Mouse (Mus musculus) heart, postnatal 0 days (tissue): Measurements from ENCODE around the gene Inpp4a. TPM values are rescaled to one million over a fixed set of nuclear protein-coding genes. Genes with fewer than 3 reads are reported as not detected.

ENCODE experiments used
- ATAC-seq: fragments of 200-750 bp; cut with Nextera tagmentation; 2 replicates; pipeline ENCODE4 v1.8.0; 2017; ENCODE audit warnings: low read depth, moderate number of reproducible peaks, moderate library complexity; ENCODE audit not compliant: insufficient read depth
- DNase-seq: peaks from one replicate; pipeline ENCODE4 v3.0.0-alpha.2; 2016; ENCODE audit warnings: low spot score
- H3K27ac ChIP-seq: fragments of 300-500 bp; sonication (generic); 2 replicates; pipeline ENCODE4 v1.5.1; 2014; ENCODE audit warnings: low read depth, mild to moderate bottlenecking
- H3K27me3 ChIP-seq: fragments of 300-500 bp; sonication (generic); 2 replicates; pipeline ENCODE4 v1.6.1; 2014; ENCODE audit warnings: low read length, mixed read lengths; ENCODE audit not compliant: control insufficient read depth, insufficient read depth
- H3K36me3 ChIP-seq: fragments of 300-500 bp; sonication (generic); replicated peaks from 2 replicates; pipeline ENCODE4 v1.6.1; 2014; ENCODE audit warnings: low read length, mixed read lengths; ENCODE audit not compliant: control insufficient read depth, insufficient read depth
- H3K4me1 ChIP-seq: fragments of 300-500 bp; sonication (generic); 2 replicates; pipeline ENCODE4 v1.6.1; 2014; ENCODE audit warnings: antibody characterized with exemption; ENCODE audit not compliant: control insufficient read depth, insufficient read depth
- H3K4me2 ChIP-seq: fragments of 300-500 bp; sonication (generic); 2 replicates; pipeline ENCODE4 v1.6.1; 2014; ENCODE audit warnings: low read depth, mild to moderate bottlenecking, low read length, moderate library complexity
- H3K4me3 ChIP-seq: fragments of 300-500 bp; sonication (generic); 2 replicates; pipeline ENCODE4 v1.5.1; 2014; ENCODE audit warnings: low read depth, low read length
- H3K9ac ChIP-seq: fragments of 300-500 bp; sonication (generic); replicated peaks from 2 replicates; pipeline ENCODE4 v1.6.1; 2014; ENCODE audit warnings: low read depth, low read length, mixed read lengths
- H3K9me3 ChIP-seq: fragments of 300-500 bp; sonication (generic); replicated peaks from 2 replicates; pipeline ENCODE4 v1.6.1; 2016; ENCODE audit warnings: low read length; ENCODE audit not compliant: control insufficient read depth
- CTCF ChIP-seq: IDR thresholded peaks from 2 replicates; pipeline ENCODE4 v1.5.1; 2016; ENCODE audit warnings: antibody characterized with exemption, control low read depth, low read depth
- EP300 ChIP-seq: IDR thresholded peaks from 2 replicates; pipeline ENCODE4 v1.6.1; 2016; ENCODE audit warnings: antibody characterized with exemption, low read depth
- WGBS: fragments of 180-500 bp; shearing (Covaris S2); extraction: QIAGEN DNeasy Blood & Tissue Kit; methylation state at CpG from one replicate; pipeline ENCODE4 v1.1.7; 2014; 5-methylcytosine and 5-hydroxymethylcytosine counted together
- polyA plus RNA-seq: library from polyadenylated mRNA; unstranded; fragments of >200 nt; fragmentation: Nextera tagmentation; extraction: Ambion mirVana; gene quantifications from 2 replicates; pipeline ENCODE4 v1.2.1, GENCODE M21; 2015
- total RNA-seq: library from RNA; depleted of rRNA; stranded (reverse); fragments of >200 nt; gene quantifications from 2 replicates; pipeline ENCODE4 v1.2.3, GENCODE M21; 2014; ENCODE audit warnings: low replicate concordance

Gene Inpp4a
- total and polyA plus RNA-seq, 2 experiments from 2014 or later = 8.8 to 9.5 TPM

DNA sequence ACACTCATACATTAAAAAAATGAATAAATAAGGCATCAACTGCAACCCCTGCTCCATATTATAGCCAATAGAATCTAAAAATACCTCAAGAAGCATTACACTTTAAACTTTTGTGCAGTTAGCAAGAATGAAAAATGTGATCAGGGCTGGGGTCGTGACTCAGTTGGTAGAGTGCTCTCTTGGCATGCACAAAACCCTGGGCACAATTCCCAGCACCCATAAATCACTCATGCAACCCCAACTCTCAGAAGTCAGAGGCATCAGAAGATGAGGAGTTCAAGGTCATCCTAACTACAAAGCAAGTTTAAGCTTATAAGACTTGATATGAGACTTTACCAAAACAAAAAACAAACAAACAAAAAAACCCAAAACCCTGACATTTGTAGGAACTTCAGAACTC lies 11.9 kb upstream of the Inpp4a start:
- Histone ChIP-seq H3K4me2 (no peak overlapping the region), H3K27me3 (no peaks in the 10 kb centered on the region), H3K27ac (no peak overlapping the region), H3K4me1 (no peaks in the 10 kb centered on the region), H3K4me3 (no peak overlapping the region), H3K9me3 (no peaks in the 10 kb centered on the region), H3K36me3 (no peaks in the 10 kb centered on the region), H3K9ac (no peak overlapping the region)
- no peak for ATAC-seq
- 69% methylated on average over 1 of the region's 1 CpGs for WGBS
- no peak for DNase-seq
- TF ChIP-seq CTCF = no peak
- TF ChIP-seq EP300 = no peak

DNA sequence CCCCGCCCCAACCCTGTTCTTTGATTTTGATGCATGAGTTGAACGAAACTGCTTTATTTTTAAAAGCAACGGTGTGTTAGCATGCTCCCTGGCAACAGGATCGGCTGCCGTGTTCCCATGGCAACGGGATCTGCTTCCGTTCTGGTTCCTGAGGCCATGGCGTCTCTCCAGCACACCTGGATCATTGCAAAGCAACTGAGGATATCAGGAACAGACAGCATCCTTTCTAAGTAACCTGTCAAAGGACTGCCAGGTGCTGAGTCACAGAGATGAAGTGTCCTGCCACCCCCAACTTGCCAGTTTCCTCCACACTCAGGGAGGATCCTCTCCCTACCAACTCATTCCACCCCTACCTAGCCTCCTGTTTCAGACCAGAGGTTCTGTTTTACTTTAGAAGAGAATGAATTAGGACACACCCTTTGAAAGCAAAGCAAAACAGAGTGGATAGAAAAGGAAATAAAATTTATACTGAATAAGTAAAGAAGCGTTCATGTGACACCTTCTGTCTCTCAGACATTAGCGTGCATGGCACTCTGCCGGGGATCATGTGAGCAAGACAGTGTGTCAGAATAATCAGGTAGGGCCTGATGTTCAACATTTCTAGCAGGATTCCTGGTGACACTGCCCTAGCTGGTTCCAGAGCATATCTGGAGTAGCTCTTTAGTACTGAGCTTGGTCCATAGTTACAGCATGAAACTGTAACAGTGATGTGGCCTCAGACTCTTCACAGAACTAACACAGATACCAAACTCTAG lies 11.3 kb upstream of the Inpp4a start:
- DNase-seq (no peak), ATAC-seq (no peak)
- H3K27ac ChIP-seq = no peak overlapping the region
- H3K4me1 ChIP-seq = no peaks in the 10 kb centered on the region
- 70% methylated on average over 11 of the region's 11 CpGs for WGBS
- no peak for TF ChIP-seq CTCF
- TF ChIP-seq EP300 = no peak
- no peaks in the 10 kb centered on the region for H3K9me3 ChIP-seq
- no peaks in the 10 kb centered on the region for H3K36me3 ChIP-seq
- no peak overlapping the region for H3K4me3 ChIP-seq
- H3K9ac ChIP-seq = no peak overlapping the region
- H3K4me2 ChIP-seq = no peak overlapping the region
- H3K27me3 ChIP-seq = no peaks in the 10 kb centered on the region

DNA sequence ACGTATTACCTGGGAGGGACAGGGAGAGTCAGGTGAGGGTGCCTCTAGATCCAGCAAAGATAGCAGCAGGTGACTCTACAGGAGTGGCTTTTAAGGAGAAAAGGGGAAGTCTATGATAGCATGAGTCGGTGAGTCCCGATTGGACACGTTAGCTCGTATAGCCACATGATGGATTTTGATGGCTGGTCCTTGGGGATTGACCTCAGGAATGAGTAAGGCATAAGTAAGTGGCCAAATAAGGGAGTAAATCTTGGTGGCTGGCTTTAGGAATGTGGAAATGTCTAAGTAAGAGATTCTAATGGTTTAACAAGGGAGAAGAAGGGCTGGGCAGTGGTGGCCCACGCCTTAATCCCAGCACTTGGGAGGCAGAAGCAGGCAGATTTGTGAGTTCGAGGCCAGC lies 10.7 kb upstream of the Inpp4a start:
- H3K27ac ChIP-seq = no peak overlapping the region
- ATAC-seq (no peak), DNase-seq (no peak)
- no peaks in the 10 kb centered on the region for H3K4me1 ChIP-seq
- H3K27me3 ChIP-seq = no peaks in the 10 kb centered on the region
- 75% methylated on average over 7 of the region's 7 CpGs for WGBS
- H3K9me3 ChIP-seq = no peaks in the 10 kb centered on the region
- H3K36me3 ChIP-seq = no peaks in the 10 kb centered on the region
- no peak overlapping the region for H3K4me3 ChIP-seq
- no peak overlapping the region for H3K4me2 ChIP-seq
- TF ChIP-seq CTCF (no peak), EP300 (no peak)
- H3K9ac ChIP-seq = no peak overlapping the region

DNA sequence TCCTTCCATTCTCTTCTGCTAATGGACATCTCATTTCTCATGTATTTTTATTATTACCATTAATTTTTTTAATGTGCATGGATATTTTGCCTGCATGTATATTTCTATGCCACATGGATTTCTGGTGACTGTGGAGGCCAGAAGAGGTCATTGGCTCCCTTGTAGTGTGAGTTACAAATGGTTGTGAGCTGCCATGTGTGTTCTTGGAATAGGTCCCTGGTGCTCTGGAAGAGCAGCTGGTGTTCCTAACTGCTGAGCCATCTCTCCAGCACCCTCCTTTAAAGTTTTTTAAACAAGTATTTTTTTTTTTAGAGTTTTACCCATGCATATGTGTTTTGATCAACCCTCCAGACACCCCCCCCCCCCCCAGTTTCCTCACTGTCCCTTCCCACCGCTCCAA lies 3.3 kb upstream of the Inpp4a start:
- no peak for TF ChIP-seq CTCF
- TF ChIP-seq EP300 = no peak
- H3K4me2 ChIP-seq = no peak overlapping the region
- no peak for DNase-seq
- H3K9me3 ChIP-seq = no peaks in the 10 kb centered on the region
- H3K36me3 ChIP-seq = no peaks in the 10 kb centered on the region
- H3K27ac ChIP-seq = no peak overlapping the region
- ATAC-seq = no peak
- WGBS = 80% methylated on average over 1 of the region's 1 CpGs
- H3K4me1 ChIP-seq = peaks cover 9% of the 10 kb centered on the region
- H3K27me3 ChIP-seq = no peaks in the 10 kb centered on the region
- H3K9ac ChIP-seq = no peak overlapping the region
- no peak overlapping the region for H3K4me3 ChIP-seq

DNA sequence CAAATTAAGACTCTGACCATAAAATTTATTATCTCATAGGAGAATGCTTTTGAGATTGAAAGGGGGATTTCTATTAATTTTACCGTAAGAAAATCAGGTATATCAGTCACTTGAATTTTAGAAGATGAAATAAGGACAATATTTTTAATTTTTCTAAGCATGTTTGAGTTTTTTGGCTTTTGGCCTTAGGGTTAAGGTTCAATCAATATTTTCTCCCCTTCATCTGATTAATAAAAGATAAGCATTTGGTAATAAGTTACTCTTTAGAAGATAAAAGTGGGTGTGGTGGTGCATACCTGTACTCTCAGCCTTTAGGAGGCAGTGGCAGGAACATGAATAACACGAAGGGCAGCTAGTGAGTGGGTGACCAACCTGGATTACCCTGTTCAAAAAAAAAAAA lies 761 bp upstream of the Inpp4a start:
- no peak overlapping the region for H3K4me2 ChIP-seq
- H3K27me3 ChIP-seq = no peaks in the 10 kb centered on the region
- no peak overlapping the region for H3K4me3 ChIP-seq
- WGBS = 86% methylated on average over 2 of the region's 2 CpGs
- no peak overlapping the region for H3K9ac ChIP-seq
- no peaks in the 10 kb centered on the region for H3K9me3 ChIP-seq
- no peak for ATAC-seq
- no peak for DNase-seq
- H3K4me1 ChIP-seq = peaks cover 9% of the 10 kb centered on the region
- H3K36me3 ChIP-seq = no peaks in the 10 kb centered on the region
- H3K27ac ChIP-seq = no peak overlapping the region
- TF ChIP-seq EP300 (no peak), CTCF (no peak)

DNA sequence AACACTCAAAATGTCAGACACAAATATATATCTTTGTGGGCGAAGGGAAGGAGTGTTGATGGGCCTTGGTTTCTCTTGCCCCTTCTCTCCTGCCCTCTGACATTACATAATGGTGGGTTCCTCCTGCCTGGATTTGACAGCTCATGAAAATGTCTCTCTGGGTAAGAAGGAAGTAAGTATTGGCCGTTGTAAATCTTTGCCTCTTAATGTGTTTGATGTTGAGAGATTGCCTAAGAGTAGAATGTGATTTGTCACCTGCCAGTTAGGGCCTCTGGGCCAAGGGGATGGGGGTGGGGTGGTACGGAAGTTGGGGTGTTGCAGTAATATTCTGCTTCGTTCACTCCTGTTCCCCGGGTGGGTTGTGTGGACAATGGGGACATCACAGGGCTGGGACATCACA lies 985 bp downstream of the Inpp4a start:
- H3K36me3 ChIP-seq = no peaks in the 10 kb centered on the region
- no peak for DNase-seq
- 59% methylated on average over 5 of the region's 5 CpGs for WGBS
- H3K9me3 ChIP-seq = no peaks in the 10 kb centered on the region
- H3K27ac ChIP-seq = no peak overlapping the region
- H3K27me3 ChIP-seq = no peaks in the 10 kb centered on the region
- peak overlapping the region; percentile 91 for H3K4me3 ChIP-seq
- no peak for ATAC-seq
- H3K9ac ChIP-seq = peak overlapping the region; percentile 76
- H3K4me2 ChIP-seq = peak overlapping the region; percentile 85
- peaks cover 9% of the 10 kb centered on the region for H3K4me1 ChIP-seq
- TF ChIP-seq CTCF (no peak), EP300 (no peak)
